Mouse (Mus musculus) heart, adult 2 months (tissue): ENCODE measurements around the gene Mrgbp.

Experiments
- CTCF ChIP-seq: fragments of 200-600 bp; IDR thresholded peaks from 2 replicates; pipeline ENCODE4 v1.8.1; 2022; ENCODE audit warnings: antibody characterized with exemption, mild to moderate bottlenecking, moderate library complexity
- EP300 ChIP-seq: fragments of 200-500 bp; IDR thresholded peaks from 2 replicates; pipeline ENCODE4 v1.6.1; 2011; ENCODE audit warnings: low read depth, low read length, control low read depth; ENCODE audit not compliant: insufficient read depth
- POLR2A ChIP-seq: fragments of 200-500 bp; IDR thresholded peaks from 2 replicates; pipeline ENCODE4 v1.6.1; 2011; ENCODE audit warnings: mild to moderate bottlenecking, low read depth, low read length, control low read depth; ENCODE audit not compliant: insufficient read depth

- TF ChIP-seq POLR2A: no peak
- TF ChIP-seq EP300: no peak
- TF ChIP-seq CTCF: peak; percentile 81
These were observed 14.7 kb upstream of the Mrgbp start for GRCm38 (mm10) chr2:180566240-180566913.
